Mouse (Mus musculus) ZHBTc4 (cell line): ENCODE results near the gene Tek.
A peak's percentile ranks its signal among the peaks of the same experiment; 100 is the strongest.

Experiments
- DNase-seq: peaks from one replicate; pipeline ENCODE4 v3.0.0-alpha.2; 2011; ENCODE audit warnings: low read depth, low spot score

Tek gene

DNA sequence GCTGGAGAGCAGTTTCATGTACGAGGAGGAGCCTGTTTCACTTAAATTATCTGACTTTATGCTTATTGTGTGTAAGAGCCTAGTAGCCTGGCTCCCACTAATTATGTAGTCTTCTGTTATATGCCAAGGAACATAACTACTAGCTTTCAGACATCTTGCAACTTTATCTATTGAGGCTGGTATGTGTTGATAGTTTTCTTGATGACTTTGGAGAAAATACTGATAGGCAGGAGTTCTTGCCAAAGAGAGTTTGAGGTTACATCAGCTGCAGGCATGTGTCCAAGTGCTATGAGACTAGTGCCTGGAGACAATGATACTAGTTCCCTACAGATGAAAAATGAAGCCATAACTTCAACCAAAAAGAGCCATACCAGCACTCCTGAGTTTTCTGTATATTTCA, 64.1 kb downstream of the Tek start:
- DNase-seq: no peak

DNA sequence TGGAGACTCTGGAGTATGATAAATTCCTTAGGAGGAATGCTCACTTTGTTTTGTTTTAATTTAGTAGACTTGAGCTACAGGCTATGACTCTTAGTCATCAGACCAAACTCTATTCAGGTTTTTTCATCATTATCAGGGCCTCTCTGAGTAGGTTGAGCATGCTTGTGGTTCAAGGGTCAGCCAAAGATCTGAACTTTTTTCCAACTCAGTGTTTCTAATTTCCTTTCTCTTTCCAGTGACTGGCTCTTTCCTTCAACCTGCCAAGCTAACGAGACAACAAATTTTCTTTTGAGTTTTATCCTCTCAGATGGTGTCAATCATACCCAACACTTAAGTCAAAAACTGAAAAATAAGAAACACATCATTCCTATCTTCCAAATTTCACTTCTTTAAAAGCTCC, 71.5 kb downstream of the Tek start:
- DNase-seq: no peak

DNA sequence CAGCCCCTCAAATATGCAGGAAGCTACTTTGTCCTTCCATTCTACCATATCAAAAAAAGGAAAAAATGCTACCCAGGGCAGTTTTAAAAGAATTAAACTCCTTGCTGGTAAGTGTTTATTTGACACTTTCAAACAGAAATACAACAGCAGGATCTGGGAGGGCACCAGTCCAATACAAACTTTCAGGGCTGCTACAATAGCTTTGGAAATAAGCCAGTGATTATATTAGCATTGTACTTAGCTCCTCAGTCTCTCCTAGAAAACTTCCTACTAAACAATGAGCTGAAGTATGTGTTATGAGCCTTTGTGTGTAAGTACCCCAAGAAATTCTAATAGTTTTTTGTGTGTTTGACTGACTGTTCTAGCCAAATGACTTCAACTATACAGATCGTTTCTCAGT, 87.8 kb downstream of the Tek start:
- no peak for DNase-seq

DNA sequence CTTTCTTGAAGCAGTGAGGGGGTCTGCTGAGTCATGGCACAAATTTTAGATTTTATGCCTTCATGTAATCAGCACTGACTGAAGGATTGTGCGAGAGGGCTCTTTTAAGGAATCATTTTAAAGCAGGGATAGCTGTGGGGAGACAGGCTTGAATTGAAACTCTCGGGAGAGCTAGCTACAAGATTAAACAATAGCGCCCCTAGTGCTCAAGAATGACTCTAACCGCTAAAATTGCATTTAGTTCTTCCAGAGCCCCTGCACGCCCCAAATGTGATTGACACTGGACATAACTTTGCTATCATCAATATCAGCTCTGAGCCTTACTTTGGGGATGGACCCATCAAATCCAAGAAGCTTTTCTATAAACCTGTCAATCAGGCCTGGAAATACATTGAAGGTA, 88.3 kb downstream of the Tek start:
- DNase-seq: peak; percentile 46

DNA sequence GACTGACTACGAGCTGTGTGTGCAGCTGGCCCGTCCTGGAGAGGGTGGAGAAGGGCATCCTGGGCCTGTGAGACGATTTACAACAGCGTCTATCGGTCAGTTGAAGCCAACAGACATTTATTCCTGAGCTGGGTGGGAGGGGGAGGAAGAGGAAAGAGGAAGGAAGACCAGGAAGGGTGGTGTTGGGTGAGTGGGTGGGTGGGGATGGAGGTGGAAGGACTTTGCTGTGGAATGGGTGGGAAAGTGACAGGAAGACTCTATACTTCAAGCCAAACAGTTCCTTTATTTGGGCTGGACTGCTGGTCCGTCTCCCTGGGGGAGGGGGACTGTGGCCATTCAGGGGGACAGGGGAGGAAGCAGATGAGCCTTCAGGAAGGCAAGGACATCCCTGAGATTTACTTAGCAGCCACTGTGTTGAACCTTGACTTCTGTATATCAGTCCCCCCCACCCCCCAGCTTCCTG, 90.9 kb downstream of the Tek start:
- DNase-seq: no peak

DNA sequence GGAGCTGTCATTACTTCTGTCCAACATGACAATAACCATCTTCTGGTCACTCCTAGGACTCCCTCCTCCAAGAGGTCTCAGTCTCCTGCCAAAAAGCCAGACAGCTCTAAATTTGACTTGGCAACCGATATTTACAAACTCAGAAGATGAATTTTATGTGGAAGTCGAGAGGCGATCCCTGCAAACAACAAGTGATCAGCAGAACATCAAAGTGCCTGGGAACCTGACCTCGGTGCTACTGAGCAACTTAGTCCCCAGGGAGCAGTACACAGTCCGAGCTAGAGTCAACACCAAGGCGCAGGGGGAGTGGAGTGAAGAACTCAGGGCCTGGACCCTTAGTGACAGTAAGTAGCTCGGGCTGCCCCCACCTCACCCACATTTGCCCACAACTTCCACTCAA, 98.0 kb downstream of the Tek start:
- DNase-seq: no peak

DNA sequence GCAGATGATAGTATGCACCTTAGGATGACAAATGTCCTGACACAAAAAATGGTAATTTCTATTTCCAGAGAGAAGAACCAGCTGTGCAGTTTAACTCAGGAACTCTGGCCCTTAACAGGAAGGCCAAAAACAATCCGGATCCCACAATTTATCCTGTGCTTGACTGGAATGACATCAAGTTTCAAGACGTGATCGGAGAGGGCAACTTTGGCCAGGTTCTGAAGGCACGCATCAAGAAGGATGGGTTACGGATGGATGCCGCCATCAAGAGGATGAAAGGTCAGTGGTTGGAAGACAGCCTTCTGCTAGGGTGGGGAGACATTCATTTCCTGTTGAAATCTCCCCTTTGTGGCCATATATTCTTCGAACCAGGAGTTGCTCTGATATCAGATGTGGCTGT, 114.2 kb downstream of the Tek start:
- no peak for DNase-seq

DNA sequence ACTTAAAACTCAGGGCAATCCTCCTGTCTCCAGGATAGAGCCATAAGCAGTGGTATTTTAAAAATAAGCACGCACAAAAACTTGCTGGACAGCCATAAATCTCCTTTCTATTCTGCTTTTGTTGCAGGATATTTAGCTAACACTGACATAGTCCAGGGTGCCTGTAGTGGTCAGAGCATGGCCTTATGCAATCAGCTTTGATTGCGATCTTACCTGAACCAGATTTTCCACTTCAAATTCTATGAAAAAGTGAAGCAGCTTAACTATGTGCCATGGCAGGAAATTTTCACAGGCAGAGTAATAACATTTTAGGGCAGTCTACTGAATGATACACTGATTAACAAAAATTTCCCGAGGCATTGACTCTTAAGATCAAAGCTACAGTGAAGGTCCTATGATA, 115.2 kb downstream of the Tek start:
- no peak for DNase-seq

GRCm38 (mm10) chr4:94855201-94855600, 116.1 kb downstream of the Tek start:
- no peak for DNase-seq

- DNase-seq: peak; percentile 53
Observed at GRCm38 (mm10) chr4:94900744-94901143, 161.7 kb downstream of the Tek start.

- DNase-seq: no peak
Observed at GRCm38 (mm10) chr4:94901780-94902179, 162.7 kb downstream of the Tek start.
